Mouse (Mus musculus) spleen, adult 2 months (tissue): ENCODE data around the gene Nyap2. TPM values are rescaled to one million over a fixed set of nuclear protein-coding genes. Genes with fewer than 3 reads are reported as not detected.

Source experiments
- DNase-seq, 2 experiments: peaks; one replicate each; pipeline versions ENCODE4 v3.0.0 to v3.0.0-alpha.2; 2012 to 2021; ENCODE audit warnings: low spot score in 2 of 2, low read depth in 1 of 2
- H3K27ac ChIP-seq: fragments of 200-500 bp; 2 replicates; pipeline ENCODE4 v1.5.1; 2012; ENCODE audit warnings: low read length, inconsistent platforms; ENCODE audit not compliant: insufficient read depth
- H3K27me3 ChIP-seq: fragments of 200-500 bp; 2 replicates; pipeline ENCODE4 v1.6.1; 2012; ENCODE audit warnings: mild to moderate bottlenecking, moderate library complexity, low read length, inconsistent platforms; ENCODE audit not compliant: control insufficient read depth, insufficient read depth
- H3K36me3 ChIP-seq: fragments of 200-500 bp; 2 replicates; pipeline ENCODE4 v1.6.1; 2012; ENCODE audit warnings: mild to moderate bottlenecking, low read length, inconsistent platforms; ENCODE audit not compliant: control insufficient read depth, insufficient read depth
- H3K4me1 ChIP-seq: fragments of 200-500 bp; 2 replicates; pipeline ENCODE4 v1.6.1; 2011; ENCODE audit warnings: inconsistent platforms; ENCODE audit not compliant: control insufficient read depth, insufficient read depth, insufficient read length
- H3K4me3 ChIP-seq: fragments of 200-500 bp; 2 replicates; pipeline ENCODE4 v1.5.1; 2011; ENCODE audit warnings: mild to moderate bottlenecking, inconsistent platforms; ENCODE audit not compliant: insufficient read depth, insufficient read length; ENCODE audit errors: extremely low read depth
- CTCF ChIP-seq: fragments of 200-500 bp; IDR thresholded peaks from 2 replicates; pipeline ENCODE4 v1.5.1; 2011; ENCODE audit warnings: mild to moderate bottlenecking, inconsistent platforms; ENCODE audit not compliant: insufficient read depth, insufficient read length, insufficient replicate concordance; ENCODE audit errors: extremely low read depth
- POLR2A ChIP-seq: fragments of 200-500 bp; IDR thresholded peaks from 2 replicates; pipeline ENCODE4 v1.6.1; 2011; ENCODE audit warnings: low read depth, low read length, inconsistent platforms
- WGBS: fragments of 180-500 bp; shearing (Covaris S2); methylation state at CpG from one replicate; pipeline ENCODE4 v1.1.7; 2018; 5-methylcytosine and 5-hydroxymethylcytosine counted together
- polyA plus RNA-seq: library from polyadenylated mRNA; depleted of rRNA; stranded (reverse); fragments of >200 nt; gene quantifications from 2 replicates; pipeline ENCODE4 v1.2.3, GENCODE M21; 2012

The Nyap2 gene
- polyA plus RNA-seq, 1 experiment, result not detected

- Histone ChIP-seq H3K36me3 (no peaks in the 10 kb centered on the region), H3K27me3 (no peaks in the 10 kb centered on the region), H3K27ac (no peak overlapping the region), H3K4me1 (no peaks in the 10 kb centered on the region), H3K4me3 (no peak overlapping the region)
- WGBS, result 84% methylated on average over 9 of the region's 9 CpGs
- no peak for DNase-seq
- TF ChIP-seq POLR2A (no peak), CTCF (no peak)
These were observed 1.0 kb downstream of the Nyap2 start for GRCm38 (mm10) chr1:81077665-81078314.

- H3K4me1 ChIP-seq, result no peaks in the 10 kb centered on the region
- TF ChIP-seq POLR2A (no peak), CTCF (no peak)
These were observed 10.7 kb downstream of the Nyap2 start for GRCm38 (mm10) chr1:81087485-81087884.

GRCm38 (mm10) chr1:81090400-81090799 lies 13.7 kb downstream of the Nyap2 start:
- TF ChIP-seq POLR2A (no peak), CTCF (no peak)
- no peaks in the 10 kb centered on the region for H3K27me3 ChIP-seq
- WGBS, result 97% methylated on average over 1 of the region's 1 CpGs
- H3K4me3 ChIP-seq, result no peak overlapping the region
- no peak overlapping the region for H3K27ac ChIP-seq
- no peaks in the 10 kb centered on the region for H3K36me3 ChIP-seq
- no peak for DNase-seq
- H3K4me1 ChIP-seq, result no peaks in the 10 kb centered on the region

More at GRCm38 (mm10) chr1:81087485-81087884, 10.7 kb downstream of the Nyap2 start:
- Histone ChIP-seq H3K27ac (no peak overlapping the region), H3K4me3 (no peak overlapping the region), H3K36me3 (no peaks in the 10 kb centered on the region), H3K27me3 (no peaks in the 10 kb centered on the region)
- DNase-seq, result no peak
- 87% methylated on average over 5 of the region's 5 CpGs for whole genome bisulfite sequencing

GRCm38 (mm10) chr1:81090979-81091378 lies 14.2 kb downstream of the Nyap2 start:
- Histone ChIP-seq H3K4me3 (no peak overlapping the region), H3K36me3 (no peaks in the 10 kb centered on the region), H3K4me1 (no peaks in the 10 kb centered on the region), H3K27ac (no peak overlapping the region), H3K27me3 (no peaks in the 10 kb centered on the region)
- no peak for DNase-seq
- no peak for TF ChIP-seq POLR2A
- 83% methylated on average over 3 of the region's 3 CpGs for WGBS

GRCm38 (mm10) chr1:81092056-81092455 lies 15.3 kb downstream of the Nyap2 start:
- WGBS, result 80% methylated on average over 2 of the region's 2 CpGs
- Histone ChIP-seq H3K4me3 (no peak overlapping the region), H3K27ac (no peak overlapping the region), H3K4me1 (no peaks in the 10 kb centered on the region), H3K27me3 (no peaks in the 10 kb centered on the region), H3K36me3 (no peaks in the 10 kb centered on the region)
- no peak for DNase-seq
- no peak for TF ChIP-seq POLR2A
- no peak for TF ChIP-seq CTCF

- H3K27ac ChIP-seq, result no peak overlapping the region
- no peaks in the 10 kb centered on the region for H3K36me3 ChIP-seq
- no peak for TF ChIP-seq CTCF
- no peak for TF ChIP-seq POLR2A
- DNase-seq, result no peak
- 87% methylated on average over 4 of the region's 4 CpGs for WGBS
- no peaks in the 10 kb centered on the region for H3K27me3 ChIP-seq
- H3K4me1 ChIP-seq, result no peaks in the 10 kb centered on the region
- no peak overlapping the region for H3K4me3 ChIP-seq
These were observed 16.1 kb downstream of the Nyap2 start for GRCm38 (mm10) chr1:81092886-81093285.

GRCm38 (mm10) chr1:81098950-81099349 lies 22.2 kb downstream of the Nyap2 start:
- no peak for DNase-seq

More at GRCm38 (mm10) chr1:81098950-81099349, 22.2 kb downstream of the Nyap2 start:
- H3K4me3 ChIP-seq, result no peak overlapping the region
- no peak overlapping the region for H3K27ac ChIP-seq
- no peaks in the 10 kb centered on the region for H3K27me3 ChIP-seq
- WGBS, result 75% methylated on average over 1 of the region's 1 CpGs
- no peaks in the 10 kb centered on the region for H3K36me3 ChIP-seq
- H3K4me1 ChIP-seq, result no peaks in the 10 kb centered on the region
- no peak for TF ChIP-seq CTCF
- TF ChIP-seq POLR2A, result no peak
